Mouse (Mus musculus) MEL (cell line): ENCODE results near the gene Gm2431. TPM values are rescaled to one million over a fixed set of nuclear protein-coding genes. Genes with fewer than 3 reads are reported as not detected.
"Not testable (repeated sequence)": the region's sequence is repeated elsewhere in the genome, so short reads cannot be mapped to it uniquely, and the experiment has no call there.

ENCODE experiments used
- DNase-seq: peaks from one replicate; pipeline ENCODE4 v3.0.0; 2011; ENCODE audit warnings: low read depth, low spot score
- H3K27ac ChIP-seq: 2 replicates; pipeline ENCODE4 v1.5.1; 2012; ENCODE audit warnings: low read depth, mild to moderate bottlenecking, control low read depth, low read length, moderate library complexity; ENCODE audit not compliant: control insufficient read depth
- H3K27me3 ChIP-seq, 2 experiments: fragments of 150-350 bp in 1 of 2; sonication (generic) in 1 of 2; 2 replicates each; pipeline ENCODE4 v1.6.1; 2012; ENCODE audit warnings: low read length in 2 of 2, mild to moderate bottlenecking in 2 of 2, improper control_type of control experiment in 1 of 2, moderate library complexity in 1 of 2; ENCODE audit not compliant: insufficient read depth in 2 of 2, control insufficient read depth in 1 of 2
- H3K36me3 ChIP-seq, 2 experiments: 2 replicates each; pipeline ENCODE4 v1.6.1; 2012 to 2014; ENCODE audit warnings: low read length in 2 of 2, improper control_type of control experiment in 1 of 2, inconsistent platforms in 1 of 2, mild to moderate bottlenecking in 1 of 2; ENCODE audit not compliant: insufficient read depth in 2 of 2, control insufficient read depth in 1 of 2
- H3K4me1 ChIP-seq, 2 experiments: fragments of 150-350 bp in 1 of 2; sonication (generic) in 1 of 2; 2 replicates each; pipeline ENCODE4 v1.6.1; 2012; ENCODE audit warnings: low read length in 2 of 2, improper control_type of control experiment in 1 of 2, mild to moderate bottlenecking in 1 of 2; ENCODE audit not compliant: insufficient read depth in 2 of 2, control insufficient read depth in 1 of 2
- H3K4me3 ChIP-seq, 2 experiments: fragments of 150-350 bp in 1 of 2; sonication (generic) in 1 of 2; 2 replicates each; pipeline ENCODE4 v1.5.1; 2012; ENCODE audit warnings: low read depth in 2 of 2, low read length in 2 of 2, mild to moderate bottlenecking in 2 of 2, moderate library complexity in 2 of 2, control low read depth in 1 of 2, improper control_type of control experiment in 1 of 2; ENCODE audit not compliant: control insufficient read depth in 1 of 2, insufficient read depth in 1 of 2
- H3K79me2 ChIP-seq: 2 replicates; pipeline ENCODE4 v1.6.1; 2012; ENCODE audit warnings: mild to moderate bottlenecking, low read length, moderate library complexity; ENCODE audit not compliant: control insufficient read depth, poor library complexity, insufficient read depth
- H3K9ac ChIP-seq: 2 replicates; pipeline ENCODE4 v1.6.1; 2012; ENCODE audit warnings: low read depth, mild to moderate bottlenecking, control low read depth, low read length, moderate library complexity; ENCODE audit not compliant: control insufficient read depth, poor library complexity, severe bottlenecking
- H3K9me3 ChIP-seq: fragments of 150-350 bp; sonication (generic); replicated peaks from 2 replicates; pipeline ENCODE4 v1.6.1; 2012; ENCODE audit warnings: mild to moderate bottlenecking, low read length, improper control_type of control experiment, moderate library complexity; ENCODE audit not compliant: insufficient read depth
- BHLHE40 ChIP-seq: IDR thresholded peaks from 2 replicates; pipeline ENCODE4 v1.6.1; 2012; ENCODE audit warnings: low read depth, mild to moderate bottlenecking, inconsistent platforms, low read length, improper control_type of control experiment, borderline replicate concordance
- CTCF ChIP-seq, 3 experiments: IDR thresholded peaks in 2 of 3; conservative IDR thresholded peaks in 1 of 3; 2 replicates each; pipeline ENCODE4 v1.5.1; 2011 to 2012; ENCODE audit warnings: low read length in 3 of 3, low read depth in 2 of 3, mild to moderate bottlenecking in 2 of 3, improper control_type of control experiment in 1 of 3, inconsistent platforms in 1 of 3, mixed read lengths in 1 of 3, moderate library complexity in 1 of 3; ENCODE audit not compliant: control insufficient read depth in 1 of 3, insufficient read depth in 1 of 3, poor library complexity in 1 of 3, severe bottlenecking in 1 of 3
- MXI1 ChIP-seq: IDR thresholded peaks from 2 replicates; pipeline ENCODE4 v1.6.1; 2011; ENCODE audit warnings: mild to moderate bottlenecking, low read depth, low read length, improper control_type of control experiment
- NELFE ChIP-seq: IDR thresholded peaks from 2 replicates; pipeline ENCODE4 v1.6.1; 2011; ENCODE audit warnings: low read depth, low read length, improper control_type of control experiment
- POLR2A ChIP-seq, 2 experiments: IDR thresholded peaks; 2 replicates each; pipeline ENCODE4 v1.6.1; 2011 to 2012; ENCODE audit warnings: low read length in 2 of 2, mild to moderate bottlenecking in 2 of 2, control low read depth in 1 of 2, improper control_type of control experiment in 1 of 2, low read depth in 1 of 2, moderate library complexity in 1 of 2; ENCODE audit not compliant: control insufficient read depth in 1 of 2, insufficient read depth in 1 of 2, poor library complexity in 1 of 2
- RCOR1 ChIP-seq: IDR thresholded peaks from 2 replicates; pipeline ENCODE4 v1.6.1; 2012; ENCODE audit warnings: low read depth, mild to moderate bottlenecking, inconsistent platforms, low read length, improper control_type of control experiment
- SIN3A ChIP-seq: IDR thresholded peaks from 2 replicates; pipeline ENCODE4 v1.6.1; 2012; ENCODE audit warnings: low read length, improper control_type of control experiment, inconsistent platforms
- TBP ChIP-seq: IDR thresholded peaks from 2 replicates; pipeline ENCODE4 v1.8.0; 2011; ENCODE audit warnings: low read depth, low read length, improper control_type of control experiment
- ZC3H11A ChIP-seq: IDR thresholded peaks from 2 replicates; pipeline ENCODE4 v1.6.1; 2012; ENCODE audit warnings: low read depth, mild to moderate bottlenecking, inconsistent platforms, low read length, improper control_type of control experiment
- ZMIZ1 ChIP-seq: IDR thresholded peaks from 2 replicates; pipeline ENCODE4 v1.6.1; 2012; ENCODE audit warnings: low read depth, mild to moderate bottlenecking, inconsistent platforms, low read length, improper control_type of control experiment, moderate library complexity
- polyA plus RNA-seq, 2 experiments: library from polyadenylated mRNA; stranded (reverse) in 1 of 2; unstranded in 1 of 2; fragments of >175 nt in 1 of 2; fragments of >200 nt in 1 of 2; gene quantifications; 2 replicates each; pipeline versions ENCODE4 v1.2.1 to v1.2.4; 2012; ENCODE audit warnings: low replicate concordance in 2 of 2, low read depth in 1 of 2; ENCODE audit not compliant: insufficient read length in 2 of 2, insufficient read depth in 1 of 2, missing spikeins in 1 of 2
- total RNA-seq: library from RNA; depleted of rRNA; stranded (reverse); fragments of 300-350 nt; gene quantifications from 2 replicates; pipeline ENCODE4 v1.2.3, GENCODE M21; 2012

Gene Gm2431
- total and polyA plus RNA-seq, 3 experiments, result not detected

GRCm38 (mm10) chr7:142284615-142285080 lies 26.5 kb upstream of the Gm2431 start (continued):
- TF ChIP-seq MXI1 (peak; percentile 77), ZMIZ1 (no peak)

- Histone ChIP-seq H3K9ac (peak overlapping the region; percentile 64), H3K9me3 (no peaks in the 10 kb centered on the region), H3K4me1 (no peaks in the 10 kb centered on the region), H3K27ac (peak overlapping the region; percentile 54), H3K79me2 (no peaks in the 10 kb centered on the region; the same call in 1 of the 2 replicates), H3K27me3 (no peaks in the 10 kb centered on the region; a peak in 2 of 4 replicates), H3K36me3 (no peaks in the 10 kb centered on the region), H3K4me3 (peak overlapping the region; percentile 52 to 64)
- TF ChIP-seq CTCF (IDR thresholded peaks at IDR 0.05 in 2 of 3, conservative IDR thresholded peaks at IDR 0.05 in 1 of 3; ENCODE audit: control insufficient read depth in 1 of 3, insufficient read depth in 1 of 3, low read depth in 2 of 3, low read length in 3 of 3, poor library complexity in 1 of 3, severe bottlenecking in 1 of 3), result 0 out of 6 replicates have a peak, but pooled peaks of 1 of the 3 experiments have one; percentile 5
- peak; percentile 3; the same call in 1 of the 2 replicates for TF ChIP-seq NELFE
- 0 out of 2 replicates have a peak, but pooled peaks have one; percentile 22 for TF ChIP-seq BHLHE40
- TF ChIP-seq RCOR1, result no peak
- TF ChIP-seq POLR2A (IDR thresholded peaks at IDR 0.05; ENCODE audit: control insufficient read depth in 1 of 2, insufficient read depth in 1 of 2, low read depth in 1 of 2, low read length in 2 of 2, poor library complexity in 1 of 2), result peak in 1 of 2 experiments; percentile 53; a peak in 1 of 4 replicates
- TF ChIP-seq SIN3A, result 0 out of 2 replicates have a peak, but pooled peaks have one; percentile 25
- TF ChIP-seq TBP, result no peak
- TF ChIP-seq ZC3H11A, result peak; percentile 75
- peak; percentile 82 for DNase-seq
Observed at GRCm38 (mm10) chr7:142284023-142284591, 26.0 kb upstream of the Gm2431 start.

DNA sequence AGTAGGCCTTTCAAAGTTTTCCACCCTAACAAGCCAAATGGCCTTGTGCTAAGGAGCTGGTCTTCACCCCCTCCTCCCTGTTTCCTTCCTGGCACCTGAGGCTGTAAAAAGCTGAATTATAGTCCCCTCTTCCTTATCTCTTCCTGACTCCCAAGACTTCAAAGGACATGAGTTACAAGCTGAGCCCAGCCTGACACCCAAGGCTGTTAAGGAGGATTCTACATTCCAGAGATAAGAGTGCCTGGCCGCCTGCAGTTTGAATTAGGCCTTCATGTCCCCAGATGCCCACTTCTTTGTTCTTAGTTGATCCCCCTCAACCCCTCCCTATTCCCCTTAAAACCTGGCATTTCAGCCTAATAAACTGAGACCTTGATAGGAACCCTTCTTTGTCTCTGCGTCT lies 24.7 kb upstream of the Gm2431 start:
- not testable (repeated sequence) for H3K9me3 ChIP-seq, H3K9ac ChIP-seq, H3K4me1 ChIP-seq, H3K27ac ChIP-seq, H3K79me2 ChIP-seq, DNase-seq, H3K4me3 ChIP-seq, H3K27me3 ChIP-seq, H3K36me3 ChIP-seq

- not testable (repeated sequence) for H3K4me1 ChIP-seq, H3K27me3 ChIP-seq, H3K9me3 ChIP-seq, H3K27ac ChIP-seq, H3K36me3 ChIP-seq, H3K4me3 ChIP-seq, H3K9ac ChIP-seq, H3K79me2 ChIP-seq
- peak; percentile 6 for DNase-seq
Observed at GRCm38 (mm10) chr7:142279291-142279690, 21.1 kb upstream of the Gm2431 start.
